Mouse (Mus musculus): Measurements from ENCODE around the gene Zfp385a.
A peak's percentile ranks its signal among the peaks of the same experiment; 100 is the strongest.

GRCm38 (mm10) chr15:103315011-103315502 lies 24.8 kb downstream of the Zfp385a start:
- no peak for TF ChIP-seq MAX (IDR thresholded peaks at IDR 0.05)
- peak; percentile 97 for TF ChIP-seq CTCF (IDR thresholded peaks at IDR 0.05; ENCODE audit: control insufficient read depth, insufficient read depth, insufficient read length)
- TF ChIP-seq USF1 (IDR thresholded peaks at IDR 0.05; ENCODE audit: low read depth), result no peak
- no peak for TF ChIP-seq CEBPB (IDR thresholded peaks at IDR 0.05; ENCODE audit: low read depth)
- no peak for TF ChIP-seq MYOG (IDR thresholded peaks at IDR 0.05; ENCODE audit: control insufficient read depth, extremely low read depth, insufficient read length)

Data from C2C12 (cell line).